Mouse (Mus musculus) lung, postnatal 0 days (tissue): ENCODE data around the gene Fbxo41.
"Not testable (repeated sequence)": the region's sequence is repeated elsewhere in the genome, so short reads cannot be mapped to it uniquely, and the experiment has no call there.

Source experiments
- CTCF ChIP-seq: IDR thresholded peaks from 2 replicates; pipeline ENCODE4 v1.5.1; 2016; ENCODE audit warnings: antibody characterized with exemption, mild to moderate bottlenecking
- EP300 ChIP-seq: IDR thresholded peaks from 2 replicates; pipeline ENCODE4 v1.6.1; 2016; ENCODE audit warnings: antibody characterized with exemption, mild to moderate bottlenecking, control low read depth

DNA sequence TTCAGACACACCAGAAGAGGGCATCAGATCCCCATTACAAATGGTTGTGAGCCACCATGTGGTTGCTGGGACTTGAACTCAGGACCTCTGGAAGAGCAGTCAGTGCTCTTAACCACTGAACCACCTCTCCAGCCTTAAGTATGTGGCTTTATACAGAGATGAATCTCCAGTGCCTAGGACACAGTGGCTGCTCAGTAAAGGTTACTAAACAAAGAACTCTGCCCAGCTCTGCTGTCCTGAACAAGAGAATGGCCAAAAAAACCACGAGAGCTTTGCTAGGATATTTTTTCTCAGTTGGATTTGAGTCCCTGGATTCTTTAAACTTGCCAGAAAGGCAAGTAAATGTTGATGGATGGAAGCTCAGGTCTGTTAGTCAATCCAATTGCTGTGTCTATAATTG, 52.7 kb downstream of the Fbxo41 start:
- not testable (repeated sequence) for TF ChIP-seq EP300, CTCF
